Mouse (Mus musculus) spleen, postnatal 4 days (tissue): ENCODE results near the gene Tekt4.

Experiments used
- DNase-seq, 2 experiments: peaks; one replicate each; pipeline ENCODE4 v3.0.0; 2022; ENCODE audit warnings: low spot score in 2 of 2

Tekt4 gene

GRCm38 (mm10) chr17:25474330-25475077 lies 20.1 kb downstream of the Tekt4 start:
- DNase-seq: peak; percentile 61 to 77

- peak; percentile 32 to 70 for DNase-seq
These were observed 21.7 kb downstream of the Tekt4 start for GRCm38 (mm10) chr17:25475946-25476744.

GRCm38 (mm10) chr17:25480152-25480551 lies 25.7 kb downstream of the Tekt4 start:
- no peak for DNase-seq

GRCm38 (mm10) chr17:25480820-25481219 lies 26.4 kb downstream of the Tekt4 start:
- DNase-seq: no peak

- DNase-seq: no peak
These were observed 27.7 kb downstream of the Tekt4 start for GRCm38 (mm10) chr17:25482092-25482491.

GRCm38 (mm10) chr17:25497013-25497412 lies 42.6 kb downstream of the Tekt4 start, which contains the start of gene Sstr5:
Gene Sstr5, minus strand, starts transcription at chr17:25497288.
- no peak for DNase-seq

- DNase-seq: no peak
These were observed 48.2 kb downstream of the Tekt4 start for GRCm38 (mm10) chr17:25502599-25502998.

- peak; percentile 35 to 71 for DNase-seq
These were observed 53.4 kb downstream of the Tekt4 start for GRCm38 (mm10) chr17:25507799-25508198.

GRCm38 (mm10) chr17:25508860-25509577 lies 54.6 kb downstream of the Tekt4 start:
- DNase-seq: peak in 1 of 2 experiments; percentile 67

- no peak for DNase-seq
These were observed 55.8 kb downstream of the Tekt4 start for GRCm38 (mm10) chr17:25510074-25510830.

- DNase-seq: no peak
These were observed 57.5 kb downstream of the Tekt4 start for GRCm38 (mm10) chr17:25511876-25512275.

- no peak for DNase-seq
These were observed 59.6 kb downstream of the Tekt4 start for GRCm38 (mm10) chr17:25514055-25514454.

GRCm38 (mm10) chr17:25516315-25516714 lies 61.9 kb downstream of the Tekt4 start:
- no peak for DNase-seq

GRCm38 (mm10) chr17:25518144-25518543 lies 63.7 kb downstream of the Tekt4 start:
- no peak for DNase-seq

GRCm38 (mm10) chr17:25519511-25519910 lies 65.1 kb downstream of the Tekt4 start:
- DNase-seq: no peak

GRCm38 (mm10) chr17:25520492-25520891 lies 66.1 kb downstream of the Tekt4 start:
- no peak for DNase-seq

GRCm38 (mm10) chr17:25522080-25522479 lies 67.7 kb downstream of the Tekt4 start:
- DNase-seq: no peak
